Mouse (Mus musculus): ENCODE results near the gene Rab6a. TPM values are rescaled to one million over a fixed set of nuclear protein-coding genes. Genes with fewer than 3 reads are reported as not detected.

Gene Rab6a
- polyA plus RNA-seq, 1 experiment from 2014 or later = 207 TPM

DNA sequence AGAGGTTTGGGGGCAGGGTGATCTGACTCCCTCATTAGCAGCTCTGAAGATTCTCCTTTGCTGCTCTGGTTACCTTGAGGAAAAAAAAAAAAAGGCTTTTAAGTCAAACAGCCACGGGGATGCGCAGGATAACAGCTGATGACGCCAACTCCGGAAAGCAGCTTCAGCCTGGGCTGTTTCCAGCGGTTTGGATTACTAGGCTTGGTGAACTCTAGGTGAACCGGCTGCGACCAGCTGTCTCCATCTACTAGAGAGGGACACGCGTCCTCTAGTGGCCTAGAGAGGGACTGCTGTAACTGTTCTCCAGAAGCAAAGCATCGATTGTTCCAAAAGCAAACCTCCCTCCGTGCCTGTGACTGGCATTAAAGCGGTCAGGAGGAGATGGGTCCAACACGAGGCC is 56.0 kb downstream of the Rab6a start:
- no peaks in the 10 kb centered on the region for H3K9me3 ChIP-seq
- peak overlapping the region; percentile 33 for H3K4me2 ChIP-seq (replicated peaks)
- no peak overlapping the region for H3K27ac ChIP-seq (replicated peaks)
- peak; percentile 78 for ATAC-seq (replicated peaks)
- no peak overlapping the region for H3K9ac ChIP-seq (replicated peaks)
- no peaks in the 10 kb centered on the region for H3K27me3 ChIP-seq
- peaks cover 13% of the 10 kb centered on the region for H3K4me1 ChIP-seq
- WGBS = 1% methylated on average over 13 of the region's 13 CpGs
- no peaks in the 10 kb centered on the region for H3K36me3 ChIP-seq
- no peak overlapping the region for H3K4me3 ChIP-seq

DNA sequence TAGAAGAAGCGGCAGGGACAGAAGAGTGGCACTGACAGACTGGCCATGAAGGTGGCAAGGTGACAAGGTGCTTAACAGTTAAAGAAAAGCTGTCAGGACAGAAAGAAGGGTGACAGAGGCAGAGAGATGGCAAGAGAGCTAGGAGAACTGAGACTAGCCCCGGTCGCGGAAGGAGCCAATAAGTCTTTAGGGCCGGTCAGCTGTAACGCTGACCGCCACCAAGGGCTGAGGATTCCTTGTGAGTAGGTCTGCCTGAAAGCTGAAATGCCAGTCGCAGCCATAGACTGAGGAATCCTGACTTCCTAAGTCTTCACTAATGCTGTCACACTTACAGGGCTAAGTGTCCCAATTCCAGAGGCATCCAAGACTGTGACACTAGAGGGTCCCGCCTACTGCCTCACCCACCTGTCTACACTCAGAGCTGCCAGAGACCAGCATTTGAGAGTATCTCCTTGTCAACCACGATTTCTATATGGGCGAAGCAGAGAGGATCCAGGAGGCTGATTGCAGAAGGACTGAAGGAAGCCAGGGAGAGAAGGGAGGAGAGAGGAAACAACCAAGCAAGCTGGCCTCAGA is 56.6 kb downstream of the Rab6a start:
- H3K27me3 ChIP-seq = no peaks in the 10 kb centered on the region
- no peak overlapping the region for H3K4me3 ChIP-seq
- H3K9me3 ChIP-seq = no peaks in the 10 kb centered on the region
- H3K9ac ChIP-seq (replicated peaks) = no peak overlapping the region
- no peak overlapping the region for H3K27ac ChIP-seq (replicated peaks)
- peak overlapping the region; percentile 33 for H3K4me2 ChIP-seq (replicated peaks)
- no peak for ATAC-seq (replicated peaks)
- no peaks in the 10 kb centered on the region for H3K36me3 ChIP-seq
- peaks cover 10% of the 10 kb centered on the region for H3K4me1 ChIP-seq
- 70% methylated on average over 11 of the region's 11 CpGs for WGBS

DNA sequence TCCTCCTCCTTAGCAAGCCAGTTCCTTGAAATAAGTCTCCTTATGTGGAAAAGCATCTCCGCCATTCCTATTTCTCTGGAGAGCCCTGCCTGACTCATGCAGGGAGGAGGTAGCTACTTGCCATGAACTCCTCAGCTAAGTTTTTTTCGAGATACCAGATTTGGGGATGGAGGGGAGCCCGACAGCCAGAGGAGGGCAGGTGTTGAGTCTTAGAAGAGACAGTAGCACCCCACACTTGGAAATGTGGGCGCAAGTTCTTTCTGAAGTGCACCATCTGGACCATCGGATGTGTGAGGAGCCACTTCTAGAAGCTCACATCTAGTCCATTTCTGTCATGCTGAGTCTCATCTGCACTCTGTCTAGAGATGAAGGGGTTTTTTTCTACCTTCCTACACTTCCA is 63.4 kb downstream of the Rab6a start:
- 84% methylated on average over 5 of the region's 5 CpGs for WGBS
- ATAC-seq (replicated peaks) = no peak

DNA sequence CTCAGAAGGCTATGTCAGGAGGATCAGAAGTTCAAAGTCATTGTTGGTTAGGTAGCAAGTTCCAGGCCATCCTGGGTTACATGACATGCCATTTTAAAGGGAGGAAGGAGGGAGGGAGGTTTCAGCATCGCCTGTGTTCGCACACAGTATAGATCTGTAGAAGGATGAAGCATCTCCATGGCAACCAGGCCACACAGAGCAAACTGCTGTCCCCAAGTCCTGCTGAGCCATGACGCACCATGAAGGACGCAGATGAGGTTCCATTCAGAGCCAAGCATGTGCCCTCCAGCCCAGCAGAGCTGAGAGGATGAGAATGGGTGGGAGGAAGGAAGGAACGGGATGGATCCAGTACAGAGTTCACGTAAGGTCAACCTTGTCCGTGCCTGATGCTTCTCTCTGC is 66.2 kb downstream of the Rab6a start:
- no peak for ATAC-seq (replicated peaks)
- Histone ChIP-seq H3K4me1 (no peaks in the 10 kb centered on the region), H3K27ac (replicated peaks) (no peak overlapping the region), H3K4me2 (replicated peaks) (no peak overlapping the region), H3K9ac (replicated peaks) (no peak overlapping the region), H3K36me3 (no peaks in the 10 kb centered on the region), H3K9me3 (no peaks in the 10 kb centered on the region), H3K27me3 (no peaks in the 10 kb centered on the region), H3K4me3 (no peak overlapping the region)
- WGBS = 68% methylated on average over 7 of the region's 7 CpGs

More for the DNA sequence above, 63.4 kb downstream of the Rab6a start:
- no peak overlapping the region for H3K27ac ChIP-seq (replicated peaks)
- no peak overlapping the region for H3K4me2 ChIP-seq (replicated peaks)
- no peaks in the 10 kb centered on the region for H3K9me3 ChIP-seq
- H3K27me3 ChIP-seq = no peaks in the 10 kb centered on the region
- no peaks in the 10 kb centered on the region for H3K4me1 ChIP-seq
- no peak overlapping the region for H3K4me3 ChIP-seq
- no peaks in the 10 kb centered on the region for H3K36me3 ChIP-seq
- H3K9ac ChIP-seq (replicated peaks) = no peak overlapping the region

DNA sequence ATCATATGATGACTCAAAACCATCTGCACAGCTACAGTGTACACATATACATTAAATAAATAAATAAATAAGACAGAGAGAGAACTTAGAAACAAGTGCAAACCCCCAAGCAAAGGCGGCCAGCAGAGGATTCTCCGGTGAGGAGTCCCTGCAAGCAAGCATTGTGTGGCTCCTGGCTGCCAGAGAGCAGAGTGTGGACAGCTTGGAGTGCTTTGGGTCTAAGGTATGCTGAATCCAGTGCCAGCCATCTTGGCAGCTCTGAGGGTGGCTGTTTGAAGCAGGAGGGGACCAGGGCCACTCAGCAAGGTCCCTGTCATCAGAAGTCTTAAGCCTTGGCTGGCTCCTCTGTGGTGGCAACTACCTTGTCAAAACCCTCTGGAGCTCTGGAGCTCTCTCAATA is 67.7 kb downstream of the Rab6a start:
- H3K4me3 ChIP-seq = no peak overlapping the region
- H3K4me1 ChIP-seq = no peaks in the 10 kb centered on the region
- no peaks in the 10 kb centered on the region for H3K9me3 ChIP-seq
- no peaks in the 10 kb centered on the region for H3K36me3 ChIP-seq
- no peak overlapping the region for H3K4me2 ChIP-seq (replicated peaks)
- 95% methylated on average over 2 of the region's 2 CpGs for WGBS
- no peak overlapping the region for H3K27ac ChIP-seq (replicated peaks)
- no peak for ATAC-seq (replicated peaks)
- H3K27me3 ChIP-seq = no peaks in the 10 kb centered on the region
- H3K9ac ChIP-seq (replicated peaks) = no peak overlapping the region

DNA sequence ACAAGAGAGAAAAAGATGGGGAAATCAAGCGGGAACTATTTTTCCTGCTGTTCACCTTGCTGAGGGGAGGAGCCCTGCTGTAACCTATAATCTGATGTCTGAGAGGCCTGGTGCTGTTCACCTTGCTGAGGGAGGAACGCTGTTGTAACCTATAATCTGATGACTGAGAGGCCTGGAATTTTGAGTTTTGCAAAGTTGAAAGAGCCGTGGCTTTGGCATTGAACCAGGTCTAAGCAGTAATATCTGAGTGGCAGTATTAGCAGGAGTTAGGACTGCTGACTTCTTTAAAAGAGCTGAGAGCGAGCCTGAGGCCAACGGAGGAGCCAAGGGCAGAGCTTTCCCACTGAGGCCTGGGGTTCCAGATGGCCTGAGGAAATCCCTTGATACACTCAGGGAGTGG is 70.8 kb downstream of the Rab6a start:
- Histone ChIP-seq H3K27ac (replicated peaks) (no peak overlapping the region), H3K9ac (replicated peaks) (no peak overlapping the region), H3K27me3 (no peaks in the 10 kb centered on the region), H3K4me1 (0 out of 2 replicates have a peak, but pooled peaks cover under 1% of the 10 kb centered on the region), H3K9me3 (no peaks in the 10 kb centered on the region), H3K36me3 (no peaks in the 10 kb centered on the region), H3K4me2 (replicated peaks) (no peak overlapping the region), H3K4me3 (no peak overlapping the region)
- 91% methylated on average over 5 of the region's 5 CpGs for WGBS
- no peak for ATAC-seq (replicated peaks)

DNA sequence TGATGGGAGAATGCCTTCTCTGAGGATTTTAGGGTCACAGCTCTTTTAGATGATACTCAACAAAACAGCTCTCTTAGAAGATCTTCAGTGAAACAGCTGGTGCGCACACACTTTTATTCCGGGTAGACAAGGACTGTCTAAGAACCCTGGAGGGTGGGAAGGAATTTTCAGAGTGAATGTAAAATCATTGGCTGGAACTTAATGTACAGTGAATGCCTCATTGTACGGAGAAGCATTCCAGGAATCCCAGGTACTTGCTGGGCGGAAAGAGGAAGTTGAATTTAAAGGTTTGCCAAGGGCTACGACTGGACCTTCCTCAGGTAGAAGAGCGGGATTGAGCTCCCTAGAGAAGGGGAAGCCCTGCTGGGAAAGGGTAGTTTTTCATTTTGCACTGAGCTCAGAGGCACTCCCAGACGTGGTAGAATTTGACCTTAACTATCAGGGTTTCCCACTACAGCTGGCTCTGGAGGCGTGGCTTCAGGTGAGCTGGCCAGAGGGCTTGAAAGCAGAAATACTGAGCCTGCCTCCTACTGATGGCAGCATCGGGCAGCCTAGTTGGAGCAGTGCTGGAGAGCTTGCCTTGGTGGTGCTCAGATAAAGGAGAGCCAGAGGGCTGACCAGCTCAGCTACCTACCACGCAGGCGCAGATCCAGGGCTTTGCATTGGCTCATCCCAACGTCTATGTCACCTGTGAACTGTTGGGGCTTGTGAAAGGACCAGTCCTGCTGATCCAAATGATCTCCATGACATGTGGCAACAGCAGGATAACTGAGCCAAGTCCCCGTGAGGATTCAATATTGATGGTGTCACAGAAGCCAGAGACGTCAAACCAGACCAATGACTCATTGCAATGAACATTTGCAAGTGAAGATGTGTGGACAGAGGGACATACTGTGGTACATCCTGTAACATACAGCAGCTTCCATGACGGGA is 72.0 kb downstream of the Rab6a start:
- Histone ChIP-seq H3K4me3 (no peak overlapping the region), H3K9ac (replicated peaks) (no peak overlapping the region), H3K27ac (replicated peaks) (no peak overlapping the region), H3K36me3 (no peaks in the 10 kb centered on the region), H3K4me1 (0 out of 2 replicates have a peak, but pooled peaks cover 3% of the 10 kb centered on the region), H3K4me2 (replicated peaks) (no peak overlapping the region), H3K27me3 (no peaks in the 10 kb centered on the region), H3K9me3 (no peaks in the 10 kb centered on the region)
- 70% methylated on average over 15 of the region's 15 CpGs for WGBS
- no peak for ATAC-seq (replicated peaks)

DNA sequence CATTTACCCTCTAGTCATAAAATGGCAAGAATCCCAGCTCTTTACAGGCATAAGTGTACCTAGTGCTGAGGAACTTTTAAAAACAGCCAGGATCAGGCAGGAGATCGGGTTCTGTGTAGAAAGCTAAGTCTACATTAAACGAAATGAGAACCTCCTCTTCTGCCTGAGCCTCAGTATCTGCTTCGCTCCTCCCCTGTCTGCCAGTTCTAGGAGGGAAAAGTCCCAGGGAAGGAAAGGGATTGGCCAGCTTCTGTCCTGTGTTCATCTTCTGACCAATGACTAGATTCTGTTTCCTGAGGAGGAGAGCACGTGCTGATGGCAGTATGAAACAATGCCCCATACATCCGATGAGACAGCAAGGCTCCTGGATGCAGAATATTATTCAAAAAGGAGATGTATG is 73.9 kb downstream of the Rab6a start:
- whole genome bisulfite sequencing = 58% methylated on average over 5 of the region's 5 CpGs

DNA sequence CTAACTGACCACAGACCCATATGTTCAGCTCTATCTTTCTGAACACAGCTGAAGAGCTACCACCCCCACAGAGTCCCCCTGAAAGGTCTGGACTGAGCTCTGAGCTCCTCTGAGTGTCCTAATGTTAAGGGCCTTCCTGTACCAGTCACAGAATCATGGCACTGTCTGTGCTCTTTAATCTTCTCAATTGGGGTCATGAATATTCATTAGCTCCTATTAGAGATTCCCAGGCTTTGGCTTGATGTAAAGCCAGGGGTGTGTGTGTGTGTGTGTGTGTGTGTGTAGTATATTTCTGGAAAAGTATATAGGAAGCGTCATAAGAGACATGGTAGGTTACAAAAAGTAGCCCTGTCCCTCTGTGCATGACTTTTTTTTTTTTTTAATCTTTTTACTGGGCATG is 76.0 kb downstream of the Rab6a start:
- Histone ChIP-seq H3K36me3 (no peaks in the 10 kb centered on the region), H3K9me3 (no peaks in the 10 kb centered on the region), H3K9ac (replicated peaks) (no peak overlapping the region), H3K27ac (replicated peaks) (no peak overlapping the region), H3K4me2 (replicated peaks) (no peak overlapping the region), H3K27me3 (no peaks in the 10 kb centered on the region), H3K4me3 (no peak overlapping the region), H3K4me1 (0 out of 2 replicates have a peak, but pooled peaks cover 3% of the 10 kb centered on the region)
- no peak for ATAC-seq (replicated peaks)
- WGBS = 50% methylated on average over 1 of the region's 1 CpGs

More for the DNA sequence above, 73.9 kb downstream of the Rab6a start:
- Histone ChIP-seq H3K9me3 (no peaks in the 10 kb centered on the region), H3K9ac (replicated peaks) (no peak overlapping the region), H3K27me3 (no peaks in the 10 kb centered on the region), H3K4me1 (0 out of 2 replicates have a peak, but pooled peaks cover 3% of the 10 kb centered on the region), H3K4me2 (replicated peaks) (no peak overlapping the region), H3K27ac (replicated peaks) (no peak overlapping the region), H3K36me3 (no peaks in the 10 kb centered on the region), H3K4me3 (no peak overlapping the region)
- ATAC-seq (replicated peaks) = no peak

DNA sequence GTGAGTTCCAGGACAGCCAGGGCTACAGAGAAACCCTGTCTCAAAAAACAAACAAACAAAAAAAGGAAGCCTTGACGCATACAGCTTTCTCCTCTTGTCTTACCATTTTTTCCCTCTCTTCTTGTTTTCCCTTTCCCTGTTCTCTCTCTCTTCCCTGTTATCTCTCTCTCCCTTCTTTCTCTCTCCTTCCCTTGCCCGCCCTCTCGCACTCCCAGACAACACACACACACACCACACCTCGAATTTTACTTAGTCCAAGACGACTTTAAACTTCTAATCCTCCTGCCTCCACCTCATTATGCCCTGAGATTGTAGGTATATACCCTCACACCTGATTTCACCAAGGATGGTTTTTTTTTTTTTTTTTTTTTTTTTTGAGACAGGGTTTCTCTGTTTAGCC is 76.9 kb downstream of the Rab6a start:
- 70% methylated on average over 5 of the region's 5 CpGs for WGBS
- Histone ChIP-seq H3K9ac (replicated peaks) (no peak overlapping the region), H3K4me3 (no peak overlapping the region)

DNA sequence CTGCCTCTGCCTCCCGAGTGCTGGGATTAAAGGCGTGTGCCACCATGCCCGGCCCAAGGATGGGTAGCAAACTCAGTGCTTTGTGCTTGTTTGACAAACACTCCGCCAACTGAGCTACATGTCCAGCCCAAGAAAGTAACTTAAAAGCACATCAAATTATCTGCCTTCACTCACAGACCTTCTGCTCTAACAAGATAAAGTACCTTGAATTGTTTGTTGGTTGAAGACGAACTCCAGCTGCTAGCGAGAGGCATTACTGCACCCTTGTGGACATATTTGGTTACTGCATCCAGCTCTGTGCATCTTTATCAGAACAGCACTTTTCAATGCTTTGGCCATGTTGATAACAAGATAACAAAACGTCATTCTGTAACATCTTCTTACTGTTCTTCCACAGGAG is 77.3 kb downstream of the Rab6a start:
- H3K9ac ChIP-seq (replicated peaks) = no peak overlapping the region
- no peak overlapping the region for H3K27ac ChIP-seq (replicated peaks)
- no peaks in the 10 kb centered on the region for H3K36me3 ChIP-seq
- no peak overlapping the region for H3K4me2 ChIP-seq (replicated peaks)
- H3K27me3 ChIP-seq = no peaks in the 10 kb centered on the region
- no peak for ATAC-seq (replicated peaks)
- no peaks in the 10 kb centered on the region for H3K9me3 ChIP-seq
- WGBS = 59% methylated on average over 7 of the region's 7 CpGs
- H3K4me1 ChIP-seq = 0 out of 2 replicates have a peak, but pooled peaks cover 3% of the 10 kb centered on the region
- no peak overlapping the region for H3K4me3 ChIP-seq

More for the DNA sequence above, 76.9 kb downstream of the Rab6a start:
- Histone ChIP-seq H3K36me3 (no peaks in the 10 kb centered on the region), H3K4me1 (0 out of 2 replicates have a peak, but pooled peaks cover 3% of the 10 kb centered on the region), H3K27ac (replicated peaks) (no peak overlapping the region), H3K4me2 (replicated peaks) (no peak overlapping the region), H3K9me3 (no peaks in the 10 kb centered on the region), H3K27me3 (no peaks in the 10 kb centered on the region)
- no peak for ATAC-seq (replicated peaks)
